Mouse (Mus musculus): ENCODE results near the gene BC030499. TPM values are rescaled to one million over a fixed set of nuclear protein-coding genes. Genes with fewer than 3 reads are reported as not detected.

Gene BC030499
- polyA plus RNA-seq, 1 experiment from 2014 or later, result 0.51 TPM

DNA sequence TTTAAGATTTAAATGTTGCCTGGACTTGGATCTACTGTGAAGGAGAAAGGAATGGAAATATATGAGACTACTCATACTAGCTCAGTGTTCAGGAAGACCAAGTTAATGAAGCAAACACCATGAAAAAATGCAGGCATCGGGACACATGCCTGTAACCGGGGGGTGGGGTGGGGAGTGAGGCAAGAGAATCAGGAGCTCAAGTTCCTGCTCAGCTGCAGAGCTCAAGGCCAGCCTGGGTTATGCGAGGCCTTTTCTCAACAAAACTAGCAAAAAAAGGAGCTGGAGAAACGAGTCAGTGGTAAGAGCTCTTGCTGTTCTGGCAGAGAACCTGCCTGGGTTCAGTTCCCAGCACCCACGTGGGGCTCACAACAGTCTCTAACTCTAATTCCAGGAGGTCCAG lies 43.4 kb downstream of the BC030499 start:
- H3K27me3 ChIP-seq (ENCODE audit: control insufficient read depth, insufficient read depth, low read length), result no peaks in the 10 kb centered on the region
- ATAC-seq (replicated peaks; ENCODE audit: extremely low read depth, insufficient read depth, low FRiP score), result no peak
- no peak overlapping the region for H3K4me3 ChIP-seq (ENCODE audit: low read length)
- WGBS, result 92% methylated on average over 5 of the region's 5 CpGs
- no peak overlapping the region for H3K27ac ChIP-seq (ENCODE audit: low read length)
- no peak overlapping the region for H3K4me2 ChIP-seq (ENCODE audit: low read depth, low read length)
- no peak overlapping the region for H3K9ac ChIP-seq (ENCODE audit: low read length)
- H3K9me3 ChIP-seq (replicated peaks; ENCODE audit: control insufficient read depth, low read length), result no peaks in the 10 kb centered on the region
- H3K36me3 ChIP-seq (ENCODE audit: control insufficient read depth, insufficient read depth), result peaks cover 22% of the 10 kb centered on the region
- H3K4me1 ChIP-seq (ENCODE audit: control insufficient read depth, insufficient read depth, low read length), result peaks cover 3% of the 10 kb centered on the region

- Histone ChIP-seq H3K9ac (ENCODE audit: low read length) (no peak overlapping the region), H3K4me1 (ENCODE audit: control insufficient read depth, insufficient read depth, low read length) (no peaks in the 10 kb centered on the region), H3K27ac (ENCODE audit: low read length) (no peak overlapping the region), H3K36me3 (ENCODE audit: control insufficient read depth, insufficient read depth) (peaks cover 26% of the 10 kb centered on the region), H3K27me3 (ENCODE audit: control insufficient read depth, insufficient read depth, low read length) (no peaks in the 10 kb centered on the region), H3K4me2 (ENCODE audit: low read depth, low read length) (no peak overlapping the region), H3K9me3 (replicated peaks; ENCODE audit: control insufficient read depth, low read length) (no peaks in the 10 kb centered on the region), H3K4me3 (ENCODE audit: low read length) (no peak overlapping the region)
- no peak for ATAC-seq (replicated peaks; ENCODE audit: extremely low read depth, insufficient read depth, low FRiP score)
- WGBS, result 92% methylated on average over 8 of the region's 8 CpGs
Observed at GRCm38 (mm10) chr11:78337040-78337439, 46.4 kb downstream of the BC030499 start.

- Histone ChIP-seq H3K4me3 (ENCODE audit: low read length) (no peak overlapping the region), H3K9ac (ENCODE audit: low read length) (no peak overlapping the region), H3K4me2 (ENCODE audit: low read depth, low read length) (no peak overlapping the region), H3K36me3 (ENCODE audit: control insufficient read depth, insufficient read depth) (peaks cover 4% of the 10 kb centered on the region; the same call in 1 of the 2 replicates), H3K27me3 (ENCODE audit: control insufficient read depth, insufficient read depth, low read length) (no peaks in the 10 kb centered on the region), H3K27ac (ENCODE audit: low read length) (no peak overlapping the region), H3K4me1 (ENCODE audit: control insufficient read depth, insufficient read depth, low read length) (peaks cover 29% of the 10 kb centered on the region), H3K9me3 (replicated peaks; ENCODE audit: control insufficient read depth, low read length) (no peaks in the 10 kb centered on the region)
- WGBS, result 60% methylated on average over 12 of the region's 12 CpGs
- no peak for ATAC-seq (replicated peaks; ENCODE audit: extremely low read depth, insufficient read depth, low FRiP score)
Observed at GRCm38 (mm10) chr11:78341702-78342101, 51.1 kb downstream of the BC030499 start.

DNA sequence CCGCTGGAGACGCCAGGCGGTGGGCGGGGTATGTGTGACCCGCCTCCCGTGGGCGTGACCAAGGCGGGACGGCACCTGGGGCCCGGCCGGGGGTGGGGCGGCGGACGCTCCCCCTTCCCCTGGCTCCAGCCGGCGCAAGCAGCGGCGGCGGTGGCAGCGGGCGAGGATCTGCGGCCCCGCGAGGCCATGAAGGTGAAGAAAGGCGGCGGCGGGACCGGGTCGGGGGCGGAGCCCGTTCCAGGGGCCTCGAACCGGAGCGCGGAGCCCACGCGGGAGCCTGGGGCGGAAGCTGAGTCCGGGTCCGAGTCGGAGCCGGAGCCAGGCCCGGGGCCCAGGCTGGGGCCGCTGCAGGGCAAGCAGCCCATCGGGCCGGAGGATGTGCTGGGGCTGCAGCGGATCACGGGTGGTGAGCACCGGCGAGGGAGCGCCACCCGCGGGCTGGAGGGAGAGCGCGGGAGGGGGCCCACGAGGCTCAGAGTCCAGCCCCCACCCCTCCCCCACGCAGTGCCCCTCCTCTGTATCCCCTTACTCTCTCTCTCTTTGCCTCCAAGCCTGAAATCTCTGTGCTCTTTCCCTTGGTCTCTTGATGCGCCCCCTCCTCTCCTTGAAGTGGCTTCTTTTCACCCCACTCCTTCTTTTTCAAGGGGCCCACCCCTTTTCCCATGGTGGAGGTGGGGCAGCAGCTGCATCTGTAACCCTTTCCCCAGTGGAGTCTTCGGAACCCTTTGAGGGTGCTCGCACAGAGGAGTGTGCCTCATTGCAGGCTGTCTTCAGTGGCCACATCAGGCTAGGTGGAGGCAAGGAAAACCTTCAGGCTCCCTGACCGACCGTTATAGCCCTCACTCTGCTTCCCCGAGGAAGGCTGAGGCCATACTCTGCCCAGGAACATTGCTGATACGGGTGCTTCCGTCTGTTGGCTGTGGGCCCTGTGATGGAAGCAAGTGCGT lies 53.0 kb downstream of the BC030499 start, which contains the start of gene Unc119:
Gene Unc119 (plus strand): TSS at position 102 of the 947 bp plus-strand sequence.
- ATAC-seq (replicated peaks; ENCODE audit: extremely low read depth, insufficient read depth, low FRiP score), result peak; percentile 82
- Histone ChIP-seq H3K4me2 (ENCODE audit: low read depth, low read length) (peak within 1 kb of the TSS; percentile 93), H3K27me3 (ENCODE audit: control insufficient read depth, insufficient read depth, low read length) (no peaks in the 10 kb centered on the region), H3K9me3 (replicated peaks; ENCODE audit: control insufficient read depth, low read length) (no peaks in the 10 kb centered on the region), H3K27ac (ENCODE audit: low read length) (peak within 1 kb of the TSS; percentile 77), H3K9ac (ENCODE audit: low read length) (peak within 1 kb of the TSS; percentile 92), H3K4me3 (ENCODE audit: low read length) (peak within 1 kb of the TSS; percentile 88), H3K4me1 (ENCODE audit: control insufficient read depth, insufficient read depth, low read length) (peaks cover 35% of the 10 kb centered on the region), H3K36me3 (ENCODE audit: control insufficient read depth, insufficient read depth) (peaks cover 10% of the 10 kb centered on the region)
- 2% methylated on average over 52 of the region's 66 CpGs for WGBS

DNA sequence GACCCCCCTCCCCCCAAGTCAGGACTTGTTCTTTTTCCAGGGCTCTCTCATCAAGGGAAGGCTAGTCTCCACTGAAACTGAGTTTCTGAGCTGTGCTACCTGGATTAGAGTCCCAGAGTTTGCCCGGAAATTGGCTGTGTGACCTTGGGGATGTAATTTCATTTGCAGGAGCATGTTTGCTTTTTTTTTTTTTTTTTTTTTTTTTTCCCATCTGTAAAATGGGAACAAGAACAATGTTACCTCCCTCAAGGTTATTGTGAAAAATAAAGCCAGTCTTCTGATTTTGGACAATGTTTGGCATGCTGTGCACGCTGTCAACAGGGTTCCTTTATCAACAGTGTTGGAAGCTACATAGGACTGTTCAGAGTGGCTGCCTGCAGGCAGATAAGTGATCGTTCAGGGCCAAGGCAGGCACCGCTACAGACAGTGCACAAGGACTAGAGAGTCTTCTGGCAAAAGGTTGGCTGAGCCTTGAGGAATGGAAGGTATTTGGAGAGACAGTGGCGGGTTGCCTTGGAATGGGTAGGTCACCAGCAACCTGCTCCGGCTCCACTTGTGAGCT lies 53.8 kb downstream of the BC030499 start:
- H3K4me1 ChIP-seq (ENCODE audit: control insufficient read depth, insufficient read depth, low read length), result peaks cover 36% of the 10 kb centered on the region
- peaks cover 13% of the 10 kb centered on the region for H3K36me3 ChIP-seq (ENCODE audit: control insufficient read depth, insufficient read depth)
- H3K9me3 ChIP-seq (replicated peaks; ENCODE audit: control insufficient read depth, low read length), result no peaks in the 10 kb centered on the region
- no peak for ATAC-seq (replicated peaks; ENCODE audit: extremely low read depth, insufficient read depth, low FRiP score)
- peak overlapping the region; percentile 93 for H3K4me2 ChIP-seq (ENCODE audit: low read depth, low read length)
- peak overlapping the region; percentile 88 for H3K4me3 ChIP-seq (ENCODE audit: low read length)
- 40% methylated on average over 6 of the region's 6 CpGs for WGBS
- H3K9ac ChIP-seq (ENCODE audit: low read length), result peak overlapping the region; percentile 92
- H3K27me3 ChIP-seq (ENCODE audit: control insufficient read depth, insufficient read depth, low read length), result no peaks in the 10 kb centered on the region
- peak overlapping the region; percentile 77 for H3K27ac ChIP-seq (ENCODE audit: low read length)

GRCm38 (mm10) chr11:78344890-78345715 lies 54.5 kb downstream of the BC030499 start:
- Histone ChIP-seq H3K4me1 (ENCODE audit: control insufficient read depth, insufficient read depth, low read length) (peaks cover 43% of the 10 kb centered on the region), H3K4me2 (ENCODE audit: low read depth, low read length) (peak overlapping the region; percentile 40), H3K9ac (ENCODE audit: low read length) (peak overlapping the region; percentile 60), H3K4me3 (ENCODE audit: low read length) (peak overlapping the region; percentile 13; the same call in 1 of the 2 replicates), H3K27ac (ENCODE audit: low read length) (peak overlapping the region; percentile 68), H3K9me3 (replicated peaks; ENCODE audit: control insufficient read depth, low read length) (no peaks in the 10 kb centered on the region), H3K27me3 (ENCODE audit: control insufficient read depth, insufficient read depth, low read length) (no peaks in the 10 kb centered on the region), H3K36me3 (ENCODE audit: control insufficient read depth, insufficient read depth) (peaks cover 10% of the 10 kb centered on the region)
- 29% methylated on average over 8 of the region's 8 CpGs for WGBS
- ATAC-seq (replicated peaks; ENCODE audit: extremely low read depth, insufficient read depth, low FRiP score), result peak; percentile 26

- Histone ChIP-seq H3K27me3 (ENCODE audit: control insufficient read depth, insufficient read depth, low read length) (no peaks in the 10 kb centered on the region), H3K4me2 (ENCODE audit: low read depth, low read length) (peak overlapping the region; percentile 40; the same call in 1 of the 2 replicates), H3K4me3 (ENCODE audit: low read length) (no peak overlapping the region), H3K36me3 (ENCODE audit: control insufficient read depth, insufficient read depth) (peaks cover 9% of the 10 kb centered on the region), H3K9me3 (replicated peaks; ENCODE audit: control insufficient read depth, low read length) (no peaks in the 10 kb centered on the region), H3K4me1 (ENCODE audit: control insufficient read depth, insufficient read depth, low read length) (peaks cover 43% of the 10 kb centered on the region), H3K27ac (ENCODE audit: low read length) (peak overlapping the region; percentile 68), H3K9ac (ENCODE audit: low read length) (peak overlapping the region; percentile 60)
- 62% methylated on average over 7 of the region's 7 CpGs for WGBS
- ATAC-seq (replicated peaks; ENCODE audit: extremely low read depth, insufficient read depth, low FRiP score), result no peak
Observed at GRCm38 (mm10) chr11:78345801-78346200, 55.2 kb downstream of the BC030499 start.

Measured in heart, embryonic 16.5 days (tissue).